Mouse (Mus musculus) liver, adult 2 months (tissue): Measurements from ENCODE around the gene Psma5.

Experiments
- CTCF ChIP-seq: fragments of 200-500 bp; IDR thresholded peaks from 2 replicates; pipeline ENCODE4 v1.5.1; 2011; ENCODE audit warnings: low read depth, low read length, control low read depth
- POLR2A ChIP-seq: fragments of 200-500 bp; IDR thresholded peaks from 2 replicates; pipeline ENCODE4 v1.6.1; 2011; ENCODE audit warnings: low read length, control low read depth; ENCODE audit not compliant: insufficient read depth; ENCODE audit errors: extremely low read depth

GRCm38 (mm10) chr3:108282401-108283240 is 25.9 kb downstream of the Psma5 start:
- TF ChIP-seq POLR2A: no peak
- TF ChIP-seq CTCF: peak; percentile 63
